Mouse (Mus musculus): ENCODE data around the gene Klra10. TPM values are rescaled to one million over a fixed set of nuclear protein-coding genes. Genes with fewer than 3 reads are reported as not detected.
"Not testable (repeated sequence)": the region's sequence is repeated elsewhere in the genome, so short reads cannot be mapped to it uniquely, and the experiment has no call there.

The Klra10 gene
- not detected in 2 replicates for polyA plus RNA-seq (2014; fragmentation: Nextera tagmentation; extraction: Ambion mirVana)

GRCm38 (mm10) chr6:130281828-130282227, at the start of gene Klra10:
Gene Klra10, minus strand, starts transcription at chr6:130281928.
- H3K4me3 ChIP-seq (ENCODE audit: low read depth, low read length); ATAC-seq (ENCODE audit: insufficient read depth, low FRiP score, low TSS enrichment): not testable (repeated sequence)
- 85% methylated on average over 1 of the region's 1 CpGs for WGBS

GRCm38 (mm10) chr6:130287984-130288649, 6.4 kb upstream of the Klra10 start:
- ATAC-seq (ENCODE audit: insufficient read depth, low FRiP score, low TSS enrichment) (no peak), DNase-seq (ENCODE audit: low spot score) (no peak)
- H3K9me3 ChIP-seq (ENCODE audit: control insufficient read depth, low read length) = no peaks in the 10 kb centered on the region
- H3K27ac ChIP-seq (ENCODE audit: low read depth, low read length) = no peak overlapping the region
- no peaks in the 10 kb centered on the region for H3K36me3 ChIP-seq (ENCODE audit: control insufficient read depth, insufficient read depth, low read length)
- no peak overlapping the region for H3K9ac ChIP-seq (ENCODE audit: low read length)
- H3K4me2 ChIP-seq (ENCODE audit: low read depth) = no peak overlapping the region
- no peak overlapping the region for H3K4me3 ChIP-seq (ENCODE audit: low read depth, low read length)
- no peaks in the 10 kb centered on the region for H3K27me3 ChIP-seq (ENCODE audit: control insufficient read depth, insufficient read depth, low read length)
- H3K4me1 ChIP-seq (ENCODE audit: control insufficient read depth, insufficient read depth, low read length) = no peaks in the 10 kb centered on the region

More at GRCm38 (mm10) chr6:130281828-130282227, at the start of gene Klra10:
- not testable (repeated sequence) for H3K9ac ChIP-seq (ENCODE audit: low read length); H3K9me3 ChIP-seq (ENCODE audit: control insufficient read depth, low read length); H3K27ac ChIP-seq (ENCODE audit: low read depth, low read length); H3K36me3 ChIP-seq (ENCODE audit: control insufficient read depth, insufficient read depth, low read length); DNase-seq (ENCODE audit: low spot score); H3K4me1 ChIP-seq (ENCODE audit: control insufficient read depth, insufficient read depth, low read length); H3K27me3 ChIP-seq (ENCODE audit: control insufficient read depth, insufficient read depth, low read length); H3K4me2 ChIP-seq (ENCODE audit: low read depth)

DNA sequence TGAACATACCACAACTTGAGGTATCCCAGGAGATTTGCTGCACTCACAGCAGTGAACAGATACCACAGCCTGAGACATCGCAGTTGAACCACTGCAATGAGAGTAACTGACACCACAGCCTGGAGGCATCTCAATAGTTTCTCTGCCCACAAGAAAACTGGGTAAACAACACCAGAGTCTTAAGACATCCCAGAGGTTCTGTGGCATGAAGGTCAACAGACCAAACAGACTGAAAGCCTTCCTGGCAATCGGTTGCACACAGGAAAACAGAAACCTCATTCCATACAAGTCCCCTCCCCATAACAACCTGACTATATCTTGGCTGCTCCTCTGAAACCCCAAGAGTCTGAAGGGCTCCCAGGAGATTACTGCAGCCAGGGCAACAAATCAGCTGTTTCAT, 26.4 kb downstream of the Klra10 start:
- DNase-seq (ENCODE audit: low spot score) (no peak), ATAC-seq (ENCODE audit: insufficient read depth, low FRiP score, low TSS enrichment) (no peak)
- no peak overlapping the region for H3K9ac ChIP-seq (ENCODE audit: low read length)
- no peak overlapping the region for H3K4me3 ChIP-seq (ENCODE audit: low read depth, low read length)
- no peaks in the 10 kb centered on the region for H3K4me1 ChIP-seq (ENCODE audit: control insufficient read depth, insufficient read depth, low read length)
- H3K36me3 ChIP-seq (ENCODE audit: control insufficient read depth, insufficient read depth, low read length) = no peaks in the 10 kb centered on the region
- no peak overlapping the region for H3K27ac ChIP-seq (ENCODE audit: low read depth, low read length)
- no peak overlapping the region for H3K4me2 ChIP-seq (ENCODE audit: low read depth)
- H3K27me3 ChIP-seq (ENCODE audit: control insufficient read depth, insufficient read depth, low read length) = no peaks in the 10 kb centered on the region
- 0 out of 2 replicates have a peak, but pooled peaks cover 6% of the 10 kb centered on the region for H3K9me3 ChIP-seq (ENCODE audit: control insufficient read depth, low read length)
- WGBS = 89% methylated on average over 2 of the region's 2 CpGs

DNA sequence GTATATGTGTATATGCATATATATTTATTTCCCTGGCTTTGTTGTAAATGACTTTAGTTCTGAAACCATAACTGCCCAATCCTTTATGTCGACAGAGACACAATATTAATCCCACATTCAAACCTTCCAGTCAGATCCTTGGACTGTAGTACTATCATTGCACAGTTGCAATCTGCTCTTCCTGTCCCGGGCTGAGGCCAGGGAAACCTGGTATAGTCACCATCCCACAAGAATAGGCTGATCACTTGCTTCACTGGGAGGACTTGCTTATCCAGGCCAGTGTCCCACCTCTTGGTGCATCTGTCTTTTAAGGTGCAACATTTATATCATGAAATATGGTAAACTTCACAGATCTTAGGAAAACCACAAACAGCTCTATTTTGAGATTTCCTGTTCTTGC, 44.2 kb downstream of the Klra10 start:
- no peak for ATAC-seq (ENCODE audit: insufficient read depth, low FRiP score, low TSS enrichment)
- WGBS = 85% methylated on average over 2 of the region's 2 CpGs
- Histone ChIP-seq H3K27me3 (ENCODE audit: control insufficient read depth, insufficient read depth, low read length) (no peaks in the 10 kb centered on the region), H3K27ac (ENCODE audit: low read depth, low read length) (no peak overlapping the region), H3K36me3 (ENCODE audit: control insufficient read depth, insufficient read depth, low read length) (no peaks in the 10 kb centered on the region), H3K4me3 (ENCODE audit: low read depth, low read length) (no peak overlapping the region), H3K4me1 (ENCODE audit: control insufficient read depth, insufficient read depth, low read length) (no peaks in the 10 kb centered on the region), H3K9me3 (ENCODE audit: control insufficient read depth, low read length) (no peaks in the 10 kb centered on the region), H3K9ac (ENCODE audit: low read length) (no peak overlapping the region), H3K4me2 (ENCODE audit: low read depth) (no peak overlapping the region)
- DNase-seq (ENCODE audit: low spot score) = no peak

DNA sequence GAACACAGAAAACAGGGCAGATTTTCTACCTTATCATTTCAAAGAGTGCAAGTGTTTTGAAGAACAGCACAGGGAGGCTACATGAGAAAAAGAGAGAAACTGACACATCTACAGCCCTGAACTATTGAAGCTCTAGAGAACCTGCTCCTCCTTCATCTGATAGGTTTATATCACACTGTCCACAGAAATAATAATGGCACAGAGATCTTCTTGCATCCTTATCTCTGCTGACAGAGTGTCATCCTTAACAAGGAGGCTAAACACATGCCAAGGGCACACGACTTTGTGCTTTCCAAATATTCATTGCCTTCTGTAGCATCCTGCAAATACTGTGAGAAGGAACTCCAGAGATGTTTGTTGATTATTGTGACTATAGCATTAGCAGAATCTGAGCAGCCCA, 45.1 kb downstream of the Klra10 start:
- no peaks in the 10 kb centered on the region for H3K36me3 ChIP-seq (ENCODE audit: control insufficient read depth, insufficient read depth, low read length)
- no peak overlapping the region for H3K4me2 ChIP-seq (ENCODE audit: low read depth)
- no peaks in the 10 kb centered on the region for H3K27me3 ChIP-seq (ENCODE audit: control insufficient read depth, insufficient read depth, low read length)
- 54% methylated on average over 1 of the region's 1 CpGs for WGBS
- H3K9ac ChIP-seq (ENCODE audit: low read length) = no peak overlapping the region
- no peak overlapping the region for H3K4me3 ChIP-seq (ENCODE audit: low read depth, low read length)
- H3K4me1 ChIP-seq (ENCODE audit: control insufficient read depth, insufficient read depth, low read length) = no peaks in the 10 kb centered on the region
- no peak for ATAC-seq (ENCODE audit: insufficient read depth, low FRiP score, low TSS enrichment)
- no peak overlapping the region for H3K27ac ChIP-seq (ENCODE audit: low read depth, low read length)
- no peaks in the 10 kb centered on the region for H3K9me3 ChIP-seq (ENCODE audit: control insufficient read depth, low read length)
- no peak for DNase-seq (ENCODE audit: low spot score)

GRCm38 (mm10) chr6:130233222-130233621, 48.5 kb downstream of the Klra10 start, which contains the start of gene Klra7:
Gene Klra7, minus strand, starts transcription at chr6:130233322.
- H3K27ac ChIP-seq (ENCODE audit: low read depth, low read length) = no peak within 1 kb of the TSS
- no peaks in the 10 kb centered on the region for H3K27me3 ChIP-seq (ENCODE audit: control insufficient read depth, insufficient read depth, low read length)
- no peak within 1 kb of the TSS for H3K4me3 ChIP-seq (ENCODE audit: low read depth, low read length)
- no peak for ATAC-seq (ENCODE audit: insufficient read depth, low FRiP score, low TSS enrichment)
- no peaks in the 10 kb centered on the region for H3K9me3 ChIP-seq (ENCODE audit: control insufficient read depth, low read length)
- H3K4me1 ChIP-seq (ENCODE audit: control insufficient read depth, insufficient read depth, low read length) = no peaks in the 10 kb centered on the region
- no peak for DNase-seq (ENCODE audit: low spot score)
- no peak within 1 kb of the TSS for H3K4me2 ChIP-seq (ENCODE audit: low read depth)
- H3K36me3 ChIP-seq (ENCODE audit: control insufficient read depth, insufficient read depth, low read length) = no peaks in the 10 kb centered on the region
- H3K9ac ChIP-seq (ENCODE audit: low read length) = no peak within 1 kb of the TSS

Other genes starting within 250 kb of the Klra10 start
- gene Klra4, start 214.7 kb downstream of the Klra10 start, polyA plus RNA-seq (2014; fragmentation: Nextera tagmentation; extraction: Ambion mirVana) = not detected in 2 replicates
- gene Klra8, start 152.0 kb downstream of the Klra10 start, polyA plus RNA-seq (2014; fragmentation: Nextera tagmentation; extraction: Ambion mirVana) = not detected in 2 replicates
- not detected in 2 replicates for gene Klra9, start 88.8 kb downstream of the Klra10 start, polyA plus RNA-seq (2014; fragmentation: Nextera tagmentation; extraction: Ambion mirVana)
- not detected in 2 replicates for gene Klra7, start 48.6 kb downstream of the Klra10 start, polyA plus RNA-seq (2014; fragmentation: Nextera tagmentation; extraction: Ambion mirVana)
- not detected in 2 replicates for gene Klra3, start 55.6 kb upstream of the Klra10 start, polyA plus RNA-seq (2014; fragmentation: Nextera tagmentation; extraction: Ambion mirVana)
- gene Klra1, start 104.9 kb upstream of the Klra10 start, polyA plus RNA-seq (2014; fragmentation: Nextera tagmentation; extraction: Ambion mirVana) = not detected in 2 replicates